Mouse (Mus musculus) spleen, postnatal 14 days (tissue): Measurements from ENCODE around the gene Tmem109.
A peak's percentile ranks its signal among the peaks of the same experiment; 100 is the strongest.

Experiments used
- DNase-seq, 2 experiments: peaks; one replicate each; pipeline ENCODE4 v3.0.0; 2021 to 2022; ENCODE audit warnings: low spot score in 2 of 2

Gene Tmem109

DNA sequence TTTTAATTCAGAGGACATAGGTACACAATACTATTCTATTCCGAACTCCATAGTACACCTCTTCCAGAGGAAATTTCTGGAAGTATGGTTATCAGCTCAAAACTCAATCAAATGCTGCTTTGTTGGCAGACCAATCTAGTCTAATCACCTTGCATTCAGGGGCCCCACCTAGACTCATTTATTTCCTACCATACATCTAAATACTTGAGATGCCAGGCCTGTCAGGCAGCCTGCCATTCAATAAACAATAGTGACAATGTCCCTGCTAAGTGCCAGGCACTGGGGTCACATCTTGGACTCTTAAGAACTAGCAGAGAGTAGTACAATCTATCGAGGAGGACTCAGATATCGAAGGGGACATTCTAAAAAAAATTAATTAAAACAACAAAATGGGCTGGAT, 10.4 kb upstream of the Tmem109 start:
- DNase-seq: no peak

- DNase-seq: no peak
Observed at GRCm38 (mm10) chr19:10880975-10881425, 801 bp downstream of the Tmem109 start.

GRCm38 (mm10) chr19:10880085-10880974, 1.5 kb downstream of the Tmem109 start:
- DNase-seq: peak; percentile 34 to 56

GRCm38 (mm10) chr19:10878201-10878837, 3.5 kb downstream of the Tmem109 start:
- no peak for DNase-seq

- no peak for DNase-seq
Observed at GRCm38 (mm10) chr19:10871328-10871961, 10.4 kb downstream of the Tmem109 start.

- DNase-seq: no peak
Observed at GRCm38 (mm10) chr19:10870676-10871075, 11.1 kb downstream of the Tmem109 start.

- no peak for DNase-seq
Observed at GRCm38 (mm10) chr19:10869886-10870527, 11.8 kb downstream of the Tmem109 start, which contains the start of gene Tmem132a. Tmem132a (minus strand) TSS chr19:10869940.

GRCm38 (mm10) chr19:10869241-10869885, 12.4 kb downstream of the Tmem109 start:
- DNase-seq: no peak

- DNase-seq: no peak
Observed at GRCm38 (mm10) chr19:10868623-10869141, 13.1 kb downstream of the Tmem109 start.

GRCm38 (mm10) chr19:10867946-10868622, 13.7 kb downstream of the Tmem109 start:
- no peak for DNase-seq

DNA sequence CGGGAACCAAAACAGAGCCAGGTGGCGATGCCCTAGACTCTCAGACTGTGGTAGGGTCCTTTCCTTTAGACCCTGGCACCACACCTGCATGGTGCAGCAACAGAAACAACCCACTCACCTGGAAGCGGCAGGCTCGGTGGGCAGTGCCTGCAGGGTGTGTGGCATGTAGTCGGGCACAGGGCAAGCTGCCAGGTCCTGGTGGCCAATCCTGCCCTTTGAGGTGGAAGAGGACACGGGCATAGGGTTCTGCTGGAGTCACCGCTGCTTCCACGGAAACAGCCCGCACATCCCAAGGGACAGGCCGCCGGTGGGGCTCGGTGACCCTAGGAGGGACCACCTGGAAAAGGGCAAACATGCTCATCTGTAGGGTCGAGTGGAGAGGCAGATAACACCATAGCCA, 15.4 kb downstream of the Tmem109 start:
- no peak for DNase-seq

DNA sequence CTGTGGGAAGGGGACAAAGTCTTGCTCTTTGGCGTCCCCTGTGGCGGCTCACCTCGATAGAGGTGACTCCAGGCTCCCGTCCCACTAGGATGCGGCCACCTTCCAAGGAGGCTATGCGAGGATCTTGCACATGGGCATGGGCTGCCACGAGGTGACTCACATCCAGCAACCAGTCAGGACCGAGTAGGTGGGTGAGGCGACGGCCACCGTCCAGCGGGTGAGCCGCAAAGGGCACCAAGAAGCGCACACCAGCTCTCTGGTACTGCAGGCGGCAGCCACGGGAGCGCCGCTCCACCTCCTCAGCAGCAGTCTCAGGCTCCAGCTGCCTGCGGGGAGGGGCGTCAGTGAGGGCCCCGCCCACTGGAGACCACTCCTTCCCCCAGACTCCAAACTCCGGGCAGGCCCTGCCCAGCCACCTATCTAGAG, 21.7 kb downstream of the Tmem109 start:
- no peak for DNase-seq

DNA sequence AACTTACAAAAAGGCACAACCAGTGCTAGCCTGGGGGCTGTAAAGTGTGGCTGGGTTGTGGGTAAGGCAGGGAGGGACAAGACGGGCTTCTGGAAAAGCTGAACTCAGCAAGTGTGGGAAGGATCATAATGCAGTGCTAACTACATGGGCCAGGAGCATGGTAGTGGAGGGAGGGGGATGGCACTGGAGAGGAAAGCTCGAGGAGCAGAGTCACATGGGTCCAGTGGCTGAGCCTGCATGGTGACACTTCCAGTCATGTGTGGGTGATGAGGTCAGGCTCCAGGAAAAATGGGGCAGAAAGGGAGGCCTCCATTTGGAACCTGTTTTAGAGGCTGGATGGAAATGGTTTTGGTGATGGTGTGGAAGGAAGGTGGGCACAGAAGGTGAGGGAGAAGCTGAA, 25.3 kb downstream of the Tmem109 start:
- DNase-seq: no peak

- no peak for DNase-seq
Observed at GRCm38 (mm10) chr19:10855422-10855821, 26.4 kb downstream of the Tmem109 start.

DNA sequence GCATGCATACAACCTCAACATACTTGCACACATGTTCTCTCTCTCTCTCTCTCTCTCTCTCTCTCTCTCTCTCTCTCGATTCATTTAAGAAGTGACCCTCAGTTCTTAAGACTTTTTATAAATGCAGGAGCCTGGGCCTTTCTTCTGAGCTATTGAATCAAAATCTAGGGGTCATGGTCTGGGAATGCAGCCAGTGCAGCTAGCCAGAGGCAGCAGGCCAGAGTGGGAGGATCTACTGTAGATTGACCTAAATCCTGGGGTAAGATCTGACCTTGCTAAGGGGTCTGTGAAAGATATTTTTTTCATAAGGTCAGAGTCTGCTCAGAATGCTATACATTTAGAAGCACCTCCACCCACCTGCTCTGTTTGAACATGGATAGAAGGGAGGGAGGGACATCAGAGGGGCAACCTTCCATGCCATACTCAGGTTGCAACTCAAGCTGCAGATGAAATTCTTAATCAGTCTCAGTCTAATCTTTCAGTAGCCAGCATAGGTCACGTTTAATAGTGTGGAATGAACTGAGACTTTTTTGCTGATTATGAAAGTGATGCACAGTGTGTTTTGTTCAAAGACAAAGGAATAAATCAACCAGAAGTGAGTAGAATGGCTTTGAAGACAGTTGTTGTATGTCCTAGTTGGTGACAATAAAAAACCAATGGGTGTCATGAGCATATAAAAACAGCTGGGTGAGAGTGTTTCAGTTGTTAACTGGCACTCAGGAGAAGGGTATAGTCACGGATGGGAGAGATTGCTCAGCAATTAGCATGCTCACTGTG, 34.3 kb downstream of the Tmem109 start:
- no peak for DNase-seq

DNA sequence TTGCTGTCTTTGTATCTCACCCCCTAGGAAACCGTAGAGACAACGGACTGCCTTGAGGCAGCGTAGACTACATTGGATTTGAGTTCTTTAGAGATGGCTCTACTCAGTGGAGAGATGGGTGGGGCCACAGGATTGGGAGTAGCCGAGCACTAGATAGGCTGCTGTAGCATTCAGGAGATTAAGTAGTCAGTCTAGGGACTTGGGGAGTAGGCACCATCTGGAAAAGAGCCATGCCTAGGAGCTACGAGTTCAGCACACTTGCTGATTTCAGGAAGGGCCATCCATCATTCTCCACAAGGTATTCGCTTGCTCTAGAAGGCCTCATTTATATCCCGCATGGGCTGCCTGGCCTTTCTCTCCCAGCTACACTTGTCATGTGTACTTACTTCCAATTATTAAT, 35.7 kb downstream of the Tmem109 start:
- no peak for DNase-seq

DNA sequence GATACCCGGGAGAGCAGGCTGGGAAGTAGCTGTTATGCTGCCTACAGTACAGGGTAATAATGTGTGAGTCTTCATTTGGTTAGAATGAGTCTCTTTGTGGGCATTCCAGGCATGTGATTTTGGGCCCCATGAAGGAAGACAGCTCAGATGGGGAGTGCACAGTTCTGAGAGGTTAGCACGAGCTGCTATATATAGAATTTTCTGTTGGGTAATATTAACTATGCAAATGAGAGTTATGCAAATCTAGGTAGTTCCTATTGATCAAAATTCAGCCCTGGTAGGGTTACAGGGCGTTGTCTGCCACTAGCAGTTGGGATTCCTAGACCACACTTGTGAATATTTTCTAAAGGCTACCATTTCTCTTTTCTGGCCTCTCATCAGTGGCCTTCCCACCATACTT, 36.3 kb downstream of the Tmem109 start:
- no peak for DNase-seq

GRCm38 (mm10) chr19:10844206-10844605, 37.6 kb downstream of the Tmem109 start:
- DNase-seq: no peak

- peak in 1 of 2 experiments; percentile 39 for DNase-seq
Observed at GRCm38 (mm10) chr19:10842914-10843313, 38.9 kb downstream of the Tmem109 start.
